Mouse (Mus musculus) MEL (cell line): ENCODE measurements at regions not wholly inside any gene's neighbourhood (a gene's known extent, or its start where the extent isn't known, plus 50 kb on each side); places are given as distances from the start of the nearest gene placed in this dataset.
A peak's percentile ranks its signal among the peaks of the same experiment; 100 is the strongest.

Source experiments
- DNase-seq: peaks from one replicate; pipeline ENCODE4 v3.0.0; 2011; ENCODE audit warnings: low read depth, low spot score
- H3K27ac ChIP-seq: 2 replicates; pipeline ENCODE4 v1.5.1; 2012; ENCODE audit warnings: low read depth, mild to moderate bottlenecking, control low read depth, low read length, moderate library complexity; ENCODE audit not compliant: control insufficient read depth
- H3K27me3 ChIP-seq, 2 experiments: fragments of 150-350 bp in 1 of 2; sonication (generic) in 1 of 2; 2 replicates each; pipeline ENCODE4 v1.6.1; 2012; ENCODE audit warnings: low read length in 2 of 2, mild to moderate bottlenecking in 2 of 2, improper control_type of control experiment in 1 of 2, moderate library complexity in 1 of 2; ENCODE audit not compliant: insufficient read depth in 2 of 2, control insufficient read depth in 1 of 2
- H3K36me3 ChIP-seq, 2 experiments: 2 replicates each; pipeline ENCODE4 v1.6.1; 2012 to 2014; ENCODE audit warnings: low read length in 2 of 2, improper control_type of control experiment in 1 of 2, inconsistent platforms in 1 of 2, mild to moderate bottlenecking in 1 of 2; ENCODE audit not compliant: insufficient read depth in 2 of 2, control insufficient read depth in 1 of 2
- H3K4me1 ChIP-seq, 2 experiments: fragments of 150-350 bp in 1 of 2; sonication (generic) in 1 of 2; 2 replicates each; pipeline ENCODE4 v1.6.1; 2012; ENCODE audit warnings: low read length in 2 of 2, improper control_type of control experiment in 1 of 2, mild to moderate bottlenecking in 1 of 2; ENCODE audit not compliant: insufficient read depth in 2 of 2, control insufficient read depth in 1 of 2
- H3K4me3 ChIP-seq, 2 experiments: fragments of 150-350 bp in 1 of 2; sonication (generic) in 1 of 2; 2 replicates each; pipeline ENCODE4 v1.5.1; 2012; ENCODE audit warnings: low read depth in 2 of 2, low read length in 2 of 2, mild to moderate bottlenecking in 2 of 2, moderate library complexity in 2 of 2, control low read depth in 1 of 2, improper control_type of control experiment in 1 of 2; ENCODE audit not compliant: control insufficient read depth in 1 of 2, insufficient read depth in 1 of 2
- H3K79me2 ChIP-seq: 2 replicates; pipeline ENCODE4 v1.6.1; 2012; ENCODE audit warnings: mild to moderate bottlenecking, low read length, moderate library complexity; ENCODE audit not compliant: control insufficient read depth, poor library complexity, insufficient read depth
- H3K9ac ChIP-seq: 2 replicates; pipeline ENCODE4 v1.6.1; 2012; ENCODE audit warnings: low read depth, mild to moderate bottlenecking, control low read depth, low read length, moderate library complexity; ENCODE audit not compliant: control insufficient read depth, poor library complexity, severe bottlenecking
- H3K9me3 ChIP-seq: fragments of 150-350 bp; sonication (generic); replicated peaks from 2 replicates; pipeline ENCODE4 v1.6.1; 2012; ENCODE audit warnings: mild to moderate bottlenecking, low read length, improper control_type of control experiment, moderate library complexity; ENCODE audit not compliant: insufficient read depth
- BHLHE40 ChIP-seq: IDR thresholded peaks from 2 replicates; pipeline ENCODE4 v1.6.1; 2012; ENCODE audit warnings: low read depth, mild to moderate bottlenecking, inconsistent platforms, low read length, improper control_type of control experiment, borderline replicate concordance
- CTCF ChIP-seq, 3 experiments: IDR thresholded peaks in 2 of 3; conservative IDR thresholded peaks in 1 of 3; 2 replicates each; pipeline ENCODE4 v1.5.1; 2011 to 2012; ENCODE audit warnings: low read length in 3 of 3, low read depth in 2 of 3, mild to moderate bottlenecking in 2 of 3, improper control_type of control experiment in 1 of 3, inconsistent platforms in 1 of 3, mixed read lengths in 1 of 3, moderate library complexity in 1 of 3; ENCODE audit not compliant: control insufficient read depth in 1 of 3, insufficient read depth in 1 of 3, poor library complexity in 1 of 3, severe bottlenecking in 1 of 3
- EP300 ChIP-seq, 2 experiments: IDR thresholded peaks; 2 replicates each; pipeline ENCODE4 v1.6.1; 2011; ENCODE audit warnings: improper control_type of control experiment in 2 of 2, low read length in 2 of 2, low read depth in 1 of 2, mild to moderate bottlenecking in 1 of 2
- ETS1 ChIP-seq: IDR thresholded peaks from 2 replicates; pipeline ENCODE4 v1.6.1; 2012; ENCODE audit warnings: low read depth, mild to moderate bottlenecking, inconsistent platforms, low read length, improper control_type of control experiment, moderate library complexity
- GATA1 ChIP-seq: IDR thresholded peaks from 2 replicates; pipeline ENCODE4 v1.6.1; 2011; ENCODE audit warnings: low read depth, low read length, improper control_type of control experiment
- MEF2A ChIP-seq: IDR thresholded peaks from 2 replicates; pipeline ENCODE4 v1.6.1; 2014; ENCODE audit warnings: low read depth, mild to moderate bottlenecking, inconsistent platforms, low read length, improper control_type of control experiment; ENCODE audit not compliant: poor library complexity, insufficient replicate concordance, severe bottlenecking; ENCODE audit errors: extremely low read depth
- MXI1 ChIP-seq: IDR thresholded peaks from 2 replicates; pipeline ENCODE4 v1.6.1; 2011; ENCODE audit warnings: mild to moderate bottlenecking, low read depth, low read length, improper control_type of control experiment
- MYB ChIP-seq: IDR thresholded peaks from 2 replicates; pipeline ENCODE4 v1.6.1; 2011; ENCODE audit warnings: mild to moderate bottlenecking, low read depth, low read length, improper control_type of control experiment
- MYC ChIP-seq: IDR thresholded peaks from 2 replicates; pipeline ENCODE4 v1.6.1; 2011; ENCODE audit warnings: low read depth, mild to moderate bottlenecking, low read length, improper control_type of control experiment, moderate library complexity
- NELFE ChIP-seq: IDR thresholded peaks from 2 replicates; pipeline ENCODE4 v1.6.1; 2011; ENCODE audit warnings: low read depth, low read length, improper control_type of control experiment
- RAD21 ChIP-seq: IDR thresholded peaks from 2 replicates; pipeline ENCODE4 v1.6.1; 2011; ENCODE audit warnings: mild to moderate bottlenecking, low read depth, low read length, improper control_type of control experiment
- RCOR1 ChIP-seq: IDR thresholded peaks from 2 replicates; pipeline ENCODE4 v1.6.1; 2012; ENCODE audit warnings: low read depth, mild to moderate bottlenecking, inconsistent platforms, low read length, improper control_type of control experiment
- SIN3A ChIP-seq: IDR thresholded peaks from 2 replicates; pipeline ENCODE4 v1.6.1; 2012; ENCODE audit warnings: low read length, improper control_type of control experiment, inconsistent platforms
- SMC3 ChIP-seq: IDR thresholded peaks from 2 replicates; pipeline ENCODE4 v1.6.1; 2011; ENCODE audit warnings: low read depth, low read length, improper control_type of control experiment
- TAL1 ChIP-seq: IDR thresholded peaks from 2 replicates; pipeline ENCODE4 v1.6.1; 2012; ENCODE audit warnings: mild to moderate bottlenecking, inconsistent platforms, low read length, moderate library complexity, mixed read lengths
- TCF12 ChIP-seq: IDR thresholded peaks from 2 replicates; pipeline ENCODE4 v1.6.1; 2014; ENCODE audit warnings: low read depth, mild to moderate bottlenecking, inconsistent platforms, low read length, improper control_type of control experiment, moderate library complexity
- USF1 ChIP-seq: IDR thresholded peaks from 2 replicates; pipeline ENCODE4 v1.6.1; 2014; ENCODE audit warnings: low read depth, mild to moderate bottlenecking, inconsistent platforms, low read length, improper control_type of control experiment, moderate library complexity

- no peaks in the 10 kb centered on the region for H3K36me3 ChIP-seq
- H3K79me2 ChIP-seq = no peaks in the 10 kb centered on the region
- H3K27me3 ChIP-seq = no peaks in the 10 kb centered on the region
- TF ChIP-seq RAD21 (peak; percentile 37), SMC3 (peak; percentile 28; the same call in 1 of the 2 replicates), MXI1 (no peak), CTCF (IDR thresholded peaks at IDR 0.05 in 2 of 3, conservative IDR thresholded peaks at IDR 0.05 in 1 of 3; ENCODE audit: control insufficient read depth in 1 of 3, insufficient read depth in 1 of 3, low read depth in 2 of 3, low read length in 3 of 3, poor library complexity in 1 of 3, severe bottlenecking in 1 of 3) (peak; percentile 27 to 44 (median 36); a peak in 5 of 6 replicates)
- DNase-seq = peak; percentile 32
- no peaks in the 10 kb centered on the region for H3K4me1 ChIP-seq
- no peak overlapping the region for H3K4me3 ChIP-seq
- no peak overlapping the region for H3K9ac ChIP-seq
- H3K9me3 ChIP-seq = no peaks in the 10 kb centered on the region
- H3K27ac ChIP-seq = no peak overlapping the region
Measured at GRCm38 (mm10) chr3:34391275-34391674, 258.9 kb upstream of the Sox2 start.

- peaks cover 5 to 8% of the 10 kb centered on the region in 2 experiments for H3K4me1 ChIP-seq
- peak; percentile 49; the same call in 1 of the 2 replicates for TF ChIP-seq SIN3A
- peak; percentile 61 for TF ChIP-seq ETS1
- TF ChIP-seq GATA1 = peak; percentile 92
- TF ChIP-seq NELFE = no peak
- TF ChIP-seq RCOR1 = peak; percentile 86
- TF ChIP-seq TCF12 = peak; percentile 92
- TF ChIP-seq USF1 = 0 out of 2 replicates have a peak, but pooled peaks have one; percentile 9
- peak; percentile 43; the same call in 1 of the 2 replicates for TF ChIP-seq TAL1
- TF ChIP-seq MEF2A = no peak
- peak; percentile 98 for TF ChIP-seq EP300 (IDR thresholded peaks at IDR 0.05; ENCODE audit: low read depth in 1 of 2, low read length in 2 of 2)
- peak; percentile 72; the same call in 1 of the 2 replicates for TF ChIP-seq MYC
- no peak for TF ChIP-seq BHLHE40
- TF ChIP-seq MYB = peak; percentile 84
- TF ChIP-seq, all 39 proteins: peak for 10
Measured at GRCm38 (mm10) chr3:34384965-34385505, 265.2 kb upstream of the Sox2 start.

More at GRCm38 (mm10) chr3:34384965-34385505, 265.2 kb upstream of the Sox2 start:
- peak; percentile 80 for DNase-seq
- no peaks in the 10 kb centered on the region for H3K9me3 ChIP-seq
- no peaks in the 10 kb centered on the region for H3K79me2 ChIP-seq
- no peak overlapping the region for H3K4me3 ChIP-seq
- H3K27me3 ChIP-seq = no peaks in the 10 kb centered on the region
- no peak overlapping the region for H3K9ac ChIP-seq
- H3K27ac ChIP-seq = peak overlapping the region; percentile 62; the same call in 1 of the 2 replicates
- H3K36me3 ChIP-seq = peaks cover 0 to 12% of the 10 kb centered on the region in 2 experiments; a peak in 2 of 4 replicates
